Mouse (Mus musculus) spleen, postnatal 36 days (tissue): ENCODE measurements around the gene Fetub.
"Not testable (repeated sequence)": the region's sequence is repeated elsewhere in the genome, so short reads cannot be mapped to it uniquely, and the experiment has no call there.

Experiments used
- DNase-seq, 2 experiments: peaks; one replicate each; pipeline ENCODE4 v3.0.0; 2022; ENCODE audit warnings: low spot score in 2 of 2, mixed read lengths in 1 of 2

The Fetub gene

DNA sequence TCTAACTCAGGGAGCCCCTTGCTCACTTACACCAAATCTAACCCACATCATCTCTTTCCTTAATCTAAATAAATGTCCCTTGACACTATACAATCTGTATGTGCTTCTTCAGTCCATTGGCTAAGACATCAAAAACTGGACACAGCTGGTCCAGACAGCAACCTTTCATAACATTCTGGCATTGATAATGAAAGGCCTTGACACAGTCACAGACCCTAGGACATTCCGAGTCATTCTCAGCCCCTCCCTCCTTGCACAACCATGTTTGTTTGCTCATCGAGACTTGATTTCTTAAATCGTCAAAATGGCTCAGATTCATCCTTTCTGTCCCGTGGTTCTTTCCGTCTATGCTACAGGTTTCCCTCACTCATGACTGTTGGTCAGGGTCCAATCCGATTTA lies 8.8 kb upstream of the Fetub start:
- DNase-seq: no peak

DNA sequence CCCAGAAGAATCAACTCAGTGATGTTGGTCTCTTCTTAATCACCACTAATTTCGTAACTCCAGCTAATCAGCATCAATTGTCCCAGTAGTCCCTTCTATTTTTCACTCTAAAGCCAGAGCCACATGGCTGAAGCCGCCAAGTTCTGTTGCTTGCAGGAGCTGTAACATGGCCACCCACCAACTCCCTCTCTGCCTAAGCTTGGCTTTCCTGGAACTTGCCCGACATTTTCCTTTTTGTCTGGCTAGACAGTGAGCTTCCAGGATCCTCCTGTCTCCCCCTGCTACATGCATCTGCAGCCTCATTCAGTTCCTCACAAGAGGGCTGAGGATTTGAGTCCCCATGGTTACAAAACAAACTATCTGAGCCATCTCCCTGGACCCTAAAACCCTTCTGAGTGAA lies 6.1 kb upstream of the Fetub start:
- DNase-seq: no peak

DNA sequence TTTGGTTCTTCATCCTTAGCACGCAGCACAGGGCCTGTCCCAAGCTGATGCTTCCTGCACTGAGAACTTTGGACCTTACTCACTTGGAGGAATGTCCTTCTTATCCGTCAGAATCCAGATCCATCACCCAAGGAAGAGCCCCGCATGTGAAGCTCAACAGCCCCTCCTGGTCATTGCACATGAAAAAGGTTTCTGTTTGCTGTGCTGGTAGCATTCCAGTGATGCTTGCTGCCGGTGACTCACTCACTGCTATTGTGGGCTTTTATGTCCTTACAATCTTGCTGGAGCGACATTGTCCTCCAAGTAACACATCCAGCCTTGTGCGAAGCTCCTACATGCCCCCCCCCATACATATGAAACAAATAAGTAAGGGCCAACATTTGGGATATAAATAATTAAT lies 5.2 kb upstream of the Fetub start:
- no peak for DNase-seq

DNA sequence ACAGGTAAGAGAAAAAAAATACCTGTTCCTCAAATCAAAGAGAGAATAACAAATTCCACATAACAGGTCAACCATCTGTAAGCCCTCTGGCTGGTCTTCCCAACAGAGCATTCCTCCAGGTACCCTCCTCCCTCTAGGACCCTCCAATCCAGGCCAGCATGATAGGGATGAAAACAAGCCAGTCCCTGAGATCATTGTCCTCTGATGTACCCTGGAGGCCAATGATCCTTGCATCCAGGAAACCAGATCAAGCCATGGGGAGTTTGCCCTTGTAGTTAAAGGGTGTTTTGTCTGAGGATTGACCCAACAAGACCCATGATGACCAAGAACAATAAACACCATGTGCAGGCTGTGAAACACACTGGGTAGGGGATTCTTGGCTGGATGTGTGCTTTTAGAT lies 3.9 kb upstream of the Fetub start:
- DNase-seq: no peak

DNA sequence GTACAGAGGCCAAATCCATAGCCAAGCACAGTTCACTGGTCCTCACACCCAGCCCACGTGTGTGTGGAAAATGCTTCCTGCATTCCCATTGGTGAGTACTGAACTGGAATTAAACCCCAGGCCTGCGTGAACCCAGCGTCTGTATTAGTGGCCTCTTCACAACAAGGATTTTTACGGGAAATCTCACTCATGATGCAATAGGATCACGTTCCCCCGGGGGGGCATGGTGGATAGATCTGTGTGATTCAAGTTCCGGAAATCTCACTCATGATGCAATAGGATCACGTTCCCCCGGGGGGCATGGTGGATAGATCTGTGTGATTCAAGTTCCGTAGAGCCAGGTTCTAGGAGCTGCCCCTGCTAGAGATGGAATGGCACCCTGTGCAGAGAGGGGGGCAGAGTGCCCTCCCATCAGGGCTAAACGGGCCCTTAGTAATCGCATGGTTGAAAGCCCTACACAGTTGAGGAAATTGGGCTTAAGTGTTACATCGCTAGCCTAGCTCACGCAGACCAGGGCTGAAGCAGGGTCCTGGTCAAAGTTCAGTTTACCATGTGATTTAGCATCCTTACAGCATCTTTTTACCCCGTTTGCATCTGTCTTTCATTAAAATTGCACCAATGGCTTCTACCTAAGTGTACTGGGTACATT lies 654 bp downstream of the Fetub start:
- no peak for DNase-seq

DNA sequence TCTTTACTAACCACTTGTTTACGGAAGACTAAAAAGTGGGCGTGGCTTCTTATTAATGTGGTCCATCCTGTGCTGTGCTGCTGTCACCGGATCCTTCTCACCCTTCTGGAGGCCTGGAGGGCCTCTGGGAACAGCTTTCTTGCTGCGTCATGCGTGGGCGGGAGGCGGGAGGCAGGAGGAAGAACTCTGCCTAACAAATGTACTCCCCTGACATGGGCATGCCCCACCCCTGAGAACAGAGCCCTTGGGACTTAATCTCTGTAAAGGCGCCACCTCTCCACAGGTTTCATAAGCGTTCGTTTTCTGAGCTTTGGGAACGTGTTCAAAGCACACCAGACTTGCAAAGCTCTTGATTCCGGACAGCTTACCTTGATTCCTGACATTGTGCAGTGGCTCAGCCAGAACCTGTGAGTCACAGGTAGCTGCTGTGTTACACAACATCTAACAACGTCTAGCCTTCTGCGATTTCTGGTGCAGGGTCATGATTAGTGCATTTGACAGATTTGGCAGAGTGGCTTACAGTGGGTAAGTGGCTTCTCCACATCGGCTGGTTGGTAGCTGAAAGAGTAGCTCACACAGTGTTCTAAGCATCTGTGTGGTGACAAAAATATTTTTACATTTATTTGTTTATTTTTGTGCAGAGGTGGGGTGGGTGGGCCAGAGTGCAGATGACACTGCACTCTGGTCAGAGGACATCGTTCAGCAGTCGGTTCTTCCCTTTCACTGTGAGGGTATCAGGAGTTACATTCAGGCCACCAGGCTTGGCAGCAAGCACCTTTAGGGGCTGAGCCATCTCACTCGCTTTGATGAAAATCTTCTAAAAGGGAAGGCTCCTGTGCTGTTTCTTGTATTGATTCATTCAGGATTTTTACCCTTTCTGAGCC lies 2.1 kb downstream of the Fetub start:
- DNase-seq: no peak

DNA sequence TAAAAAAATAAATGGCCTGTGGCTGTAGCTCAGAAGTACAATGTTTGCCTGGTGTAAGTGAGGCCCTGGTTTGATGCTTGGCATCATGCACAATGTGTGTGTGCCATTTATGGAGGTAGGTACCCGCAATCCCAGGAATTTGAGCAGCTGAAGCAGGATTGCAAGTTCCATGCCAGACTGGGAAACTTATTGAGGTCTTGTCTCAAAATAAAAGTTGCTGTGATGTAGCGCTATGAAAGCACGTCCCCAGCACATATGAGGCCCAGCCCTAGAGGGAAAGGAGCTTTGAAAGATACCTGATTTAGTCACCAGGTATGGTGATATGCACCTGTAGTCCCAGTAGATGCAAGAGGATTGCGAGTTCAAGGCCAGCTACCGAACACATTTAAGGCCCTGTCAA lies 3.6 kb downstream of the Fetub start:
- no peak for DNase-seq

DNA sequence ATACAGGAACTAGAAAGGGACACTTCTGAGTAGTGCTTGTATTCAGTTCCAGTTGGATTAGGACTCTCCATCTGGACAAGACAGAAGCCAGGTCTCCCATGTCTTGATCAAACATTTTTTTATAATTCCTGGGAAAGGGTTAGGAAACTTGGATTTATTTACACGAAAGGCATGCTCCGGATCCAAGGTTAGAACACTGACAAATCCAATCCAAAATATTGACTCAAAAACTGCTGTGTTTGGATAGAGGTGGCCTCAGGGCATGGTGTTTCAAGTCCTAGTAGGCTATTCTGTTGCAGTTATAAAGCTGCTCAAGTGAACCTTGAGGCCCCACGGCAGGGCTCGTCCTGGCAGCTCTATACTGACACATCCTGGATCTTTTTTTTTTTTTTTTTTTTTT lies 4.3 kb downstream of the Fetub start:
- DNase-seq: no peak

DNA sequence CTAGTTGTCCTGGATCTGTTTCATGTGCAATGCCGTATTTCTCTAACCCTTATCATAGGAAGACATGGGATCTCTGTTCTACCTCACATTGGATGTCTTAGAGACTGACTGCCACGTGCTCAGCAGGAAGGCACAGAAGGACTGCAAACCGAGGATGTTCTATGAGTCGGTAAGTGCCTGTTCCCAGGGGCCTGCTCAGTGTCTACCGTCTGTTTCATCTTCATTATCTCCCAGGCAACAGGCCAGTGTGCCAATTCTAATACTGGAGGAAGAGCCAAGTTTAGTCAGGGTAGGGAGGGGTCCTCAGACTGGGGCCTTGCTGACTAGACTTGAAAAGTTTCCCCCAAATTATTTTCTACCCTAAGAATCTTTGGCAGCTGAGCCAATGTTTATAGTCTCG lies 11.4 kb downstream of the Fetub start:
- no peak for DNase-seq

DNA sequence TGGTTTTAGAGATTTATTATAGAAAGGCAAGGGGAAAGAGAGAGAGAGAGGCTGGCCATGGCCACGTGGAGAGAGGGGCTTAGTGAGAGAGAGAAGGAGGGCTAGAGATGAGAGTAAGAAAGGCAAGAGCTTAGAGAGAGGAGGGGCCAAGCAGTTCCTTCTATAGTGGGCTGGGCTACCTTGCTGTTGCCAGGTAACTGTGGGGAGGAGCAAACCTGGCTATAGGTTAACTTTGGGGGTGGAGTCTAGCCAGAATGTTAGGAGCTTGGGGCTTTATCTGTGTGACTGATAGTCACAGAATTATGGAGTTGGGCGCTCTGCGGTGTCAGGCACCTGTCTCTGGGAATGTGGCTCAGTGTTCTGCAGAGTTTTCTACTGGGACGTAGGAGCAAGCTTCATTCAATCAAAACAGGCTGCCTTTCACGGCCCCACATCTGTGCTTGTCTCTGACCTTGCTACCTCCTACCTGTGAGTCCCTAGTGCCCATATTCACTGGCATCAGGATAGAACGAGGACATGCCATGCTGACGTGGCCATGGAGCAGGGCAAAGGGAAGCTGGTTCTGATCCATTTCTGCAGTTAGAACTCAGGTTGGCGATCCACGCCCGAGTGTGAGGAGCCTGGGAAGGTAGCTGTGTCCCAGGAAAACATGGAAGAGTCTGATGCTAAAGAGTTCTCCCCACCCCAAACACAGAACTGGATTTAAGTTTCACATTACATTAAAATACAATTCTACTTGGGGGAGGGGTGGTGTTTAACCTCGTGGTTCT lies 13.5 kb downstream of the Fetub start:
- DNase-seq: no peak

DNA sequence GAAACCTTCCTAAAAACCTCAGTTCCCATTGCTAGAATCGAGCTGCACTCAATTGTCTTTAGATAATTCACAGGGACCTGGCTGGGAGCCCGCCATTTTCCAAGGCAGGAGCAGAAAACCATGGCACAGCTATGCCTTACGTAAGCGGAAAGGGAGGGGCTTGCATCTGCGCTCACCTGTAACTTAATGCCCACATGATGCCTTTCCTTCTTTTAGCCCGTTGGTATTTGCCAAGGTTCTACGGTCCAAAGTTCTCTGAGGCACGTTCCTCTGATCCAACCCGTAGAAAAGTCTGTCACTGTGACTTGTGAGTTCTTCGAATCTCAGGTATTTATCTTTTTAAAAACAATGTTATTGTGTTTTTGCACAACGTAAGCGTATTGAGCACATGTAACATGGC lies 19.5 kb downstream of the Fetub start:
- no peak for DNase-seq

DNA sequence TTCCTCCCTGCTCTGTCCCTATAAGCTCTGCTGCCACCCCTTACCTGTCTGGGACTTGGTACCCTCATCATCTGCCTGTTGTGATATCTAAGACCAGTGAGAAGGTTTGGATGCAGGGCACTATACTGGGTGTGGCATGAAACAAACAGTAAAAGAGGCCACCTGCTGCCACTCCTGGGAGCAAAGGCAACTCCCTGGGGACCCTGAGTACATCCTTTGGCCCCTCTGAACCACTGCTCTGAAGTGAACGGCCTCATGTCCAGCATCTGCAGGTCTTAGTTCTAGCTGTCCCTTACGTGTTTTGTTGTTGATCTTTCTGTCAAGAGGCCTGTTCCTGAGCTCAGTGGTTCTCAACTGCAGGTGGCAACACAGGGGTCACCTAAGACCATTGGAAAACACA lies 20.4 kb downstream of the Fetub start:
- peak in 1 of 2 experiments; percentile 22 for DNase-seq

DNA sequence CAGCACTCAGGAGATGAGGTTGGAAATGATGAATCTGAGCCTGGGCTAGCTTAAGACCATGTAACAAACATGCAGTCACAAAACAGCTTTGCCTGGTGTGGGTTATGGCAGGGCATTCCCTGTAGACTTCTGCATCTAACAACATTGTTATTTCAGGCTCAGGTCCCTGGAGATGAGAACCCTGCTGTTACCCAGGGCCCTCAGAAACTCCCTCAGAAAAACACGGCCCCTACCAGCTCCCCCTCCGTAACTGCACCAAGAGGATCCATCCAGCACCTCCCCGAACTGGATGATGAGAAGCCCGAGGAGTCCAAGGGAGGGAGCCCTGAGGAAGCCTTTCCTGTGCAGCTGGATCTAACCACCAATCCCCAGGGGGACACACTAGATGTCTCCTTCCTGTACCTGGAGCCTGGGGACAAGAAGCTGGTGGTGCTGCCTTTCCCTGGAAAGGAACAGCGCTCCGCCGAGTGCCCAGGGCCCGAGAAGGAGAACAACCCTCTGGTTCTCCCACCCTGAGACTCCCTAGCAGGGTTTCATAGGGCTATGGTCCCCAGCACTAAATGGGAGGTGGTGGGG lies 21.1 kb downstream of the Fetub start:
- no peak for DNase-seq

DNA sequence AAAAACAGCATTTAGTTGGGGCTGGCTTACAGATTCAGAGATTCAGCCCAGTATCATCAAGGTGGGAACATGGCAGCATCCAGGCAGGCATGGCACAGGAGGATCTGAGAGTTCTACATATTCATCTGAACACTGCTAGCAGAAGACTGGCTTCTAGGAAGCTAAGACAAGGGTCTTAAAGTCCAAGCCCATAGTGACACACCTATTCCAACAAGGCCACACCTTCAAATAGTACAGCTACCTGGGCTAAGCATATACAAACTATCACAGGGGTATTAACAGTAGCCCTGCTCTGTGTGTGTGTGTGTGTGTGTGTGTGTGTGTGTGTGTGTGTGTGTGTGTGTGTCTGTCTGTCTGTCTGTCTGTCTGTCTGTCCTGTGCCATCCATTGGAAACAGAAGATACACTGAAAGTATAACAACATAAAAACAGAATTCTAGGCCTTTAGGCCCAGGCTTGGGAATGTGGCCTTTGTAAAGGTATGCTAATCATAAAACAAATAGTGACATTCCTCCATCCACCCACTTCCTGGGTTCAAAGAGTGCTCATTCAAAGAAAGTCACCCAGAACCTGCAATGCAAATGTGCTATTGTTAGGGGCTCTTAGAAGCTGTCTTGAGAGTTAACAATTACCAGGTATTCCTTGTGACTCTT lies 23.8 kb downstream of the Fetub start:
- not testable (repeated sequence) for DNase-seq

DNA sequence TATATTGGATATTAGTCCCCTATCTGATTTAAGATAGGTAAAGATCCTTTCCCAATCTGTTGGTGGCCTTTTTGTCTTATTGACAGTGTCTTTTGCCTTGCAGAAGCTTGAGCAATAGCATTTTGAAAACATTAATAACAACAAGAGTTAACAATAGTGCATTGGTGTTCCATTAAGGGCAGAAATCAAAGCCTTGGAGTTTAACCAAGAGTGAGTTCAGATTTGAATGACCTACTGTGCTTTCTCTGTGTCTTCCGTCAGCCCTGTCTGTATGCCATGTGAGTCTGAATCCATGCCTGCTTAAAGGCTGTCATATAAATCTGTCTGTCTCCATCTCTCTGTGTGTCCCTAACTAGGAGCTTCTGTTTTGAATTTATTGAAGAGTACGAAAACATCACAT lies 29.2 kb downstream of the Fetub start:
- no peak for DNase-seq

DNA sequence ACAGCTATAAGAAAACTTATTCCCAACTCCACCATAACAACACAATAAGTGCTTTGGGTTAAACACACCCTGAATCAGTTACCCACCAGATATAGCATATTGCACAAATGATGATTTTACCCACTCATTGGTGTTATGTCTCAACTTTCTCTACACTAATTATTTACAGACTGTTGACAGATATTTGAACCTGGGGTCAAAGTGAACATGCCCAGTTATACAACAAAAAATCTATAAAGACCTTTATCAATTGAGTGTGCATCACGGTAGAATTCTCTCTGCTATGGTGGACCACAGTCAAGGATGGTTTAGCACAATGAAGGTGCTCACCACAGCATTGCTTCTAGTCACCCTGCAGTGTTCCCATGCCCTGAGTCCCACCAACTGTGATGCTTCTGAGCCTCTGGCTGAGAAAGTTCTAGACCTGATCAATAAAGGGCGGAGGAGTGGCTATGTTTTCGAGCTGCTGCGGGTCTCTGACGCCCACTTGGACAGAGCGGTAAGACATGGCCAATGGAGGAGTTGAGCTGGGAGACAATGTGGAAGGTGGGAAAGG lies 32.8 kb downstream of the Fetub start, which contains the start of gene Hrg:
Gene Hrg (plus strand): TSS at position 233 of the 556 bp plus-strand sequence.
- DNase-seq: no peak

DNA sequence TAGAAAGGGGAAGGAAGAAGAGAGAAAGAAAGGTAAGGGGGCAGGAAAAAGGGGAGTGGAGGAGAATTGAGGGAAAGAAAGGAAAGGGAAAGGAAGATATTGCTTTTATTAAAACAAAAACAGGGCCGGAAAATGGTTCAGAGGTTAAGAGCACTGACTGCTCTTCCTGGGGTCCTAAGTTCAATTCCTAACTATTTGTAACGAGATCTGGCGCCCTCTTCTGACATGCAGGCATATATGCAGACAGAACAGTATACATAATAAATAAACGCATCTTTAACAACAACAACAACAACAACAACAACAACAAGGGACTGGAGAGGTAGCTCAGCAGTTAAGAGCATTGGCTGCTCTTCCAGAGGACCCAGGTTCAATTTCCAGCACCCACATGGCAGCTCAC lies 34.9 kb downstream of the Fetub start:
- no peak for DNase-seq

DNA sequence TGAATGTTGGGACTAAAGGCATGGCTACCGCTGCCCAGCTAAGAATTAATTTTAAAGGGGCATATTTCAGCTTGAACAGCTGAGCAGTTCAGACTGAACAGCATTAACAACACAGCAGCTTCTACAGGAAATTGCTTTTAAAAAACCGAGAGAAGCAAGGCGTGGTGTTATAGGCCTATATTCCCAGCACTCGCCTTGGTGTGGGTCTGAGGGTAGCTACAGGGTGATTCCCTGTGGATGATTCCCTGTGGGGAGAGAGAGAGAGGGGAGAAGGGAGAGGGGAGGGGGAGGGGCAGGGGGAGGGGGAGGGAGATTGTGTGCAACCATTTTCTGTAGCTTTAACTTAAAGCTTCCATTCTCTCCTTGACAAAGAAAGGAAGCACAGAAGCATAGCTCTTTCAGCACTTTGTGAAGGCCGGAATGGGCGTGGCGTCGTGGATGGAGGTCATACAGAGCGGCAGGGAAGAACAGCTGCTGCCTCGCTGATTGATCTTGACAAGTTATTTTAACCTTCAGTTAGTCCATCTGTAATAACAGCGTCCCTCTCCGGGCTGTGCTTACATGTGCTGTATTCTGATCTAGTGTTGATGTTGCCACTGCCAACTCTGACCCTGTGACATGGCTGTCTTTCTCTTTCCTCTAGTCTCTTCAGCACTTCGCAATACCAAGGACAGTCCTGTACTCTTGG lies 37.4 kb downstream of the Fetub start:
- DNase-seq: no peak

DNA sequence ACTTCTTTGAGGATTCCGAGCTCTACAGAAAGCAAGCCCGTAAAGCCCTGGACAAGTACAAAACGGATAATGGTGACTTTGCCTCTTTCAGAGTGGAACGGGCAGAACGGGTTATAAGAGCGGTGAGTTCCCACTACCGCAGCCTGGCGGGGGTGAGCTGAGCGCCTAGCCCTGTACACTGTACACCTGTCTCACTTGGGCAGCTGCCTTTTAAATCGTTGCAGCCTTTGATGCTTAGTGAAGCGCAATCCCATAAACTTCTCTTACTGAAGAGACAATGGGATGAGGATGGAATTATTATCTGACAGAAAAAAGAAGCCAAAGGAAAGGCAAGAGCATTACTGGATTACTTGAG lies 37.9 kb downstream of the Fetub start:
- no peak for DNase-seq

DNA sequence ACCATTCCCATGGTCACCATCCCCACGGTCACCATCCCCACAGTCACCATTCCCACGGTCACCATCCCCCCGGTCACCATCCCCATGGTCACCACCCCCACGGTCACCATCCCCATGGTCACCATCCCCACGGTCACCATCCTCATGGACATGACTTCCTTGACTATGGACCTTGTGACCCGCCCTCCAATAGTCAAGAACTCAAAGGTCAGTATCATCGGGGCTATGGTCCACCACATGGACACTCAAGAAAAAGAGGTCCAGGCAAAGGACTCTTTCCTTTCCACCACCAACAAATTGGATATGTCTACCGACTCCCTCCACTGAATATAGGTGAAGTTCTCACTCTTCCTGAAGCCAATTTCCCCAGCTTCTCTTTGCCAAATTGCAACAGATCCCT lies 42.9 kb downstream of the Fetub start:
- DNase-seq: no peak

DNA sequence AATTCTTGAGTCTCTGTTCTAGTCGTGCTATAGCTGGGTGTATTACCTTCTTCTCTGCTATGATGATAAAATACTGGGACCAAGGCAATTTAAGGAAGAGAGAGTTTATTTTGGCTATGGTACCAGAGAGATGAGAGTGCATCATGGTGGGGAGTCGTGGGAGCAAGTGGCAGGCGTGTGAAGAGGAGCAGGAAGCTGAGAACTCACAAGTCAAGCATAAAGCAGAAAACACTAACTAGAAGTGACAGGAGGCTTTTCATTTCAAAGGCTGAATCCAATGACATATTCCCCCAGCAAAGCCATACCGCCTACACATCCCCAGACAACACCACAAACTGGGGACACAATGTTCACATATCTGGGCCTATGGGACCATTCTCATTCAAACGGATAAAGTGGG lies 44.1 kb downstream of the Fetub start:
- no peak for DNase-seq
